Mouse (Mus musculus) cerebellum, adult 8-10 months (tissue): ENCODE measurements at regions not wholly inside any gene's neighbourhood (a gene's known extent, or its start where the extent isn't known, plus 50 kb on each side); places are given as distances from the start of the nearest gene placed in this dataset.

ENCODE experiments used
- DNase-seq: peaks from one replicate; pipeline ENCODE4 v3.0.0; 2022

DNA sequence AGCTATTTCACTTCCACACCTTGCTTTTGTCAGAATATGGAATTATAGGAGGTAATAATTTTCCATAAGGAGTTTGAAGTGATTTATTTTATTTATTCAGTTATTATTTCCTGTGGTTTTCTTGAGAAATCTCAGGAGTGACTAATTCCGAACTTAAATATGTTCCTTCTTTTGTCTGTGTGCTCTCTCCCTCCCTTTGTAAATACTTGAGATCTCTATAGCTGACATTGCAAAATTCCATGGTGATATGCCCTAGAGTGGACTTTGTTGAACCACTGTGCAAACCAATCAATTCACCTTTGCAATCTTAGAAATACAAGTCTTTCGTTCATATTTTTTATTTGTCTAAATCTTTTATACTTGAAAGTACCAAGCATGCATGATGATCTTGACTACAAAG is 478.8 kb upstream of the Gm9747 start:
- DNase-seq: no peak

DNA sequence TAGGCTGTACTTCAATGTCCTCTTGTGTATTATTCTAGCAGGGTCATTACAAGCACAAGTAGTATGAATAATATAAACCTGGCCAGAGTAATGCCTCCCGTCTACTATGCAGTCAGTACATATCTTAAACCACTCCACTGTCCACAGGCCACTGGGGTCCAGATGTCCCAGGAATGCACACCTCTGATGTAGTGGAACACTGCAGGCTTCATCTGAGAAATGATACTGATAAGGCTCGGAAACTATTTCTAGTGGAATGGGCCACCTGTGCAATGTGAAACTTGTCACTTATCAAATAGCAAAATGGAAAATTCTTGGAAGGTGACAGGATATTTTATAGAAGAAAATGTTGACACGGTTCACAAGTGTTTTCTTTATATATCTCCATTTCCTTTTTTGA is 477.6 kb upstream of the Gm9747 start:
- no peak for DNase-seq

DNA sequence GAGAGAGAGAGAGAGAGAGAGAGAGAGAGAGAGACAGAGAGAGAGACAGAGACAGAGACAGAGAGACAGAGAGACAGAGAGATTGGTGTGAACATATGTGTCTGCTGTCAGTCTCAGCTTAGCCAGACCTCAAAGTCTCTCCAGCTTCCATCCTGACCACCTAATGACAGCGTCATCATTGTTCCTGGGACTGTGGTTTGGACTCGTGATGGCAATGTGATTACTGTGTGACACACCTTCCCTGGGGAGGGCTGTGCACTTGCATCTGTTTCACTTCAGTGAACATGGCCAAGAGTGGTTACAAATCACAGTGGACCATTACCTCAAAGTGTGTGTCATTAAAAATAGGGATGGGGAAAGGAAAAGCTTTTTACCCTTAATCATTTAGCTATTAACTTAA is 477.2 kb upstream of the Gm9747 start:
- DNase-seq: no peak

DNA sequence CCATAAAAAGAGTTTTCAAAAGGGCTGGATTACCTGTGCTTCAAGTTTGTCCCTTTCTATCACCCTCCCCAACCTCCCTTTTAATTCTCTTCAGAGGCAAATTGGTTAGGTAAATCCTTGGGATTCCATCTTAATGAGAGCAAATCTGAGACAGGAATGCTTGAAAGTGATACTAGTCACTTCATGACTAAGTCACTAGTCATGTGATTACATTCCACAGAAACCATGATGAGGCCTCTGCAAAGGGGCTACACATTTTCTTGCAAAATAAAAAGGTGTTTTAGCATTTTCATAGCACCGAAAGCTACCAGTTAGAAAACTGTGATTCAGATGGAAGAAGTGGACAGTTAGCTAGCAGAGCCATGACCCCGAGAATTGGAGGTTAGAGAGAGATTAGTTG is 473.0 kb upstream of the Gm9747 start:
- DNase-seq: no peak

DNA sequence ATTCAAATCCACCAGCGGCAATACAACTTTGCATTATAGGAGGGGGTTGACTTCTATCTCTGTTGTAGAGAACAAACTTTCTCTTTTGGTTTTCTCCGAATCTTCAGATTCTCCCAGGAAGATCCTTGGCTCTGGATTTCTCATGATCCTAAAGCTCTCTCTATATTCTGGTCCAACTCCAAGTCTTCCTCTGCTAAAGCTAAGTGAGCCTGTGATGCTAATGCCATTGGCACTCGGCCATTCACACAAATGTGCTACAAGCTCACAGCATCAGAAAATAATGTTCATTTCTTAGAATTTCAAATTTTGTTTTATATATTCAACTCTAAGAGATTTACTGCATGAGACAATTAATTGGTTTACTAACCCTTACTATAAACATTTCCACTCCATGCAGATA is 461.2 kb upstream of the Gm9747 start:
- DNase-seq: no peak

DNA sequence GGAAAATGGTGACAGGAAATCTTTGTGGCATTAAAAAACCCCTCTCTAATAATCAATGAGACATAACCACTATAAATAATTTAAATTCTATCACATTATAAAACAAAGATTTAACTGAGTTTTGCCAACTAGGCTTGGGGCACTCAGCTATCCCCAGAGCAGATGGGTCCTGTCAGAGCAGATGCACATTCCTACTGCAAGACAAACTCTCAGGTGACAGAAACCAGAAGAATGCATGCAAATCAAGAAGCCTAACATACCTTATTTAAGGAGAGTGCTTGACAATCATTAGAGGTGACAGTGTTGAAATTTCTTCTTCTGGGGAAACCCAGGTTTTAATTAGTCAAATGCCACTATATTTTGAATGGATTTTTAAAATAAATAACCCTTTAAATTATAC is 452.3 kb upstream of the Gm9747 start:
- DNase-seq: no peak

DNA sequence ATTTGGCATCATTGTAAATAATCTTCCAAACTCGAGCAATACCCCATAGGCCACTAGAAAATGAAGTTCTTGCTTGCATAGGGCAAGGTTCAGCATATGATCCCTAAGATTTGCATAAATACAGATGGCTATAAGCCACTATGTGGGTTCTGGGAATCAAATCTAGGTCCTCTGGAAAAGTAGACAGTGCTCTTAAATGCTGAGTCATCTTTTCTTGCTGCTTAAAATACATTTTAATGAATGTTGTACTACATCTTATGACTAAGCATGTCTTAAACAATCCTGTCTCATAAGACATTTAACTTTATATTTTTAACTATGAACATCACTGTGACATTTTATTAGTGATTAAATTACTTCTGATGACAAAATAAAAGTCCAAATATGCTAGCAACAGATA is 448.6 kb upstream of the Gm9747 start:
- no peak for DNase-seq

DNA sequence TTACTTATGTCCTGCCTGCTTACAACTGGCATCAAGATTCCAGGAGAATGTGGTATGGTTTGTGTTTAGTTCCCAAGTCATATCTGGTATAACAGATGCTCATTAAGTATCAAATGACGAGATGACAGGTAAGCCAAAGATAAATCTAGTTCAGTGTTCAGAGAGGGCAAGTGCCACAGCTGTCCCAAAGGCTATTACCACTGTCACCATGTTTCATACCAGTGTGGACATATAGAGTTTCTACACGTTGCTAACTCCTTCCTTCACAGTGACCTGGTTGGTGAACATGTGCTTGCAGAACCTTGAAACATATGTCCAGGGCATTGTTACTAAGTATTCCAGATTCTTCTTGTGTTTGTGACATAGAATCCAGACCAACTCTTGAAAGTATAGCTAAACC is 438.1 kb upstream of the Gm9747 start:
- DNase-seq: no peak

DNA sequence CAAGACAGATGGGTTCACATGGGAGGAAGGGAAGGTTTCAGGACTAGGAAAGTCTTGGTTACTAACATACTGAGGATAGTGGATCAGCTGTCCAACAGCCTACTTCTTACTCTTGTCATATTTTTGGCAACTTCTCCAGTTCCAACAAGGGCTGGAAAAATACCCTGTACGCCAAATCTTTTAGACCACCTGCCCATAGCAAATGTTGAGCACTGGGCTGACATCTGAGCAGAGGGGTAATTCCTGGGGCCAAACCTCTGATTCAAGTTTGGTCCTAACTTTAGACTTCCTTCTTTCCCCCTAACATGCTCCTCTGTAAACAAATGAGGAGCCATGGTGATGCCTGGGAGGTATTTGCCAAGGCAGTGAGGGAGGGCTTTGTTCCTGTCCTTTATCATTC is 437.5 kb upstream of the Gm9747 start:
- DNase-seq: no peak

DNA sequence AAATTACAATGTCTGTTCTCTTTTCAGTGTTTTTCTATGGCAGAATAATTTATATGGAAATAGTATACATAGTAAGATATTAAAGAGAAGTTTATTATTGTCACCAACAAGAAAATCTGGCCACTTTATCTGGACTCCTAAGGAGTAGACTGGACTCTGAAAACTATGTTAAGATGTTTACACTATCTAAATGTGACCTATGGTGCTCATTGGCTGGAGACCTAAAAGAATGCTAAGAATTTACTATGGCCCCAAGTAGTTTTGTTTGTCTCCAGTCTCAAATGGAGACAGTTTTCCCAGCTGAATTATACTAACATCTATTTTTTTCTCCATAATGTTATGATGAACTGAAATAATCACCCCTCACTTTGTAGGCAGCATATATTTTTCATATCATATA is 421.3 kb upstream of the Gm9747 start:
- no peak for DNase-seq

DNA sequence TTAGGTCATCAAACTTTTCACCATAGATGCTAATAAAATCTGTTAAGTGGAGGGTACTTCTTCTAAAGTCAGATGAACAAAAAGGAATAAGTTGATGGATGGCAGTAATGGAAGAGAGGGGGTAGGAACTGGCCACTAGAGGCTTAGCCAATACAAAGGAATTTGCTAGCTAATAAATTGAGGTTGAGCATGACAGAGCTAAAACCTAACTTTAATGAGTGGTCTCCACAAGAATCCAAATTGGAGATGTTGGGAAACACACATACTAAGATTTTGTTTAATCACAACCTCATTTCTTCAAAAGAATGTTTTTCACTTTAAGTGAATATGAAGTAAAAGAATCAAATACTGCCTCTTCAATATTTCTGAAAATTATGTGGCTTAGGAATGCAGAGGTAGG is 414.0 kb upstream of the Gm9747 start:
- no peak for DNase-seq

DNA sequence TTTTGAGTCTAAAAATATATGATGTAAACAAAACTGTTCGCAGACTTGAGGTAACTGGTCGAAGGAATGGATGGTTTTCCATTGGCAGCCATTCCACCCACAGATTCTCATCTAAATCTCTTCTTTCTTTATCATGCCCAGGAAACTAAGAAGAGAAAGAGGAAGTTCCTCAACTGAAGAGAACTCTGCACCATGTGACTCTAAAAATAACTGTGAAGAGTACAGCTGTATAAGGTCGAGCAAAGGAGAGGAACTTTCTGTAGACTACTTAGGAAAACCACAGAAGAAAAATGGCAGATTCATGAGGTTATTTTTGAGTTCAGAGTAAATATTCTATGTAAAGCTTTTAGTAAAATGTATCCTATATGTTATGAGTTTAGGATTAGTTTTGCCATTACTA is 390.9 kb upstream of the Gm9747 start:
- DNase-seq: no peak

DNA sequence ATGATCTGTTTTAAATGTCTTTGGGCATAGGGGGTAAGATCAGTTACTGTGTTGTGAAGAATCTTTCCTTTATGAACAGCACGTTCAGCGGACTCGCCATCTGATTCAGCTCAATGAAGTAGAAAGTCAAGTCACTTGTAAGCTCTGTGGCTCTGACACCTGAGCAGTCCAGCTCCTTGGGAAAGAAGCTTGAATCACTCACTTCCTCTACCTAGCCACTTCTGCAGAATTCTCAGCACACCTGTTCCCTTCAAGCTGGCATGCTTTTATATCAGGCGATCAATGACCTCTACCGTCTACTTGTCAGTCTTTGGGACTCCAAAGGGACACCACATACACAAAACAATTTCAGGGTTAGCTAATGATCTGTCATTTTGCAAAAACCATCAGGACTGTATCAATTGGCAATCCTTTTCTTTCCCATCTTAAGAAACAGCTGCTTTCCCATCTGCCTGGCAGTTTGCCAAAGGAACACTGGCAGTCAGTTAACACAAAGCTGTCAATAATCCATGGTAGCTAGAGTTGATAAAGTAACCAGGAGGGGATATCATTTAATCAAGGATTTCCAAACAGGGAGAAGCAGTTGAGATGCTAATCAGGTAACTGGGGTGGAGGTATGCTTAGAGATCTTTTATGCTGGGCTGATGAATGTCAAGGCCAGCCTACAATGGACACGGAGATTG is 382.3 kb upstream of the Gm9747 start:
- DNase-seq: no peak

DNA sequence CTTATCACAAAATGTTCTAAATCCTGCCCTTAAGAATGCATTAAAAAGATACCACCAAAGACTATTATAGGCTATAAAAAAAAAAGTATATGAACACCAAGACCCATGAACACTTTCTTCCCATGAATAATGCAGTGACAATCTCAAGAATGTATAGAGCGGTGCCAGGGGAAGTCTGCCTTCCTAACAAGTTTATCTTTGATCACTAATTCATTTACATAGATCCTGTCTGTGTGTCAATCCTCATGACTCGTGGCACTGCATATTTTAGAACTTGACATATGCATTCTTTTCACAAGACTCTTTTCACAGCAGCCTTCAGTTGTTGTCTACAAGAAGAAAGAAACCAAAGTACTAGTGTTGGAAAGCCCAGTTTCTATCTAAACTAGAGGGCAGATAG is 373.4 kb upstream of the Gm9747 start:
- no peak for DNase-seq

DNA sequence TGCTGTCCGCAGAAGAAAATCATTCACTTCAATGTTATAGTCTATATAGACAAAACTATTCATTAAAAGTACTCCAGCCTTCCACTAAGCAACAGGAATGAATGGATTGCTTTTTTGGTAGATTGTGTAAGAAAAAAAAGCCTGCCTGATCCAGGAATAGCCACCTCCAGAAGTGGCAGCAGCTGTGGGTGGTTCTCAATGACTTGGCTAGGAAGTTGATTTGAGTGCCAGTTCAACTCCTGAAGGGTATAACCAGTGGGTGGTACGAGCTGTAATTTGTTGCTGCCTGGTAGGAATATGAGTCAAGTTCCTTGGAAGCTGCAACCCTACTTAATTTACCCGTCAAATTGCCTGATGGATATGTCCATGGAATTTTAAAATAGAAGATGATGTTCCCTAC is 368.3 kb upstream of the Gm9747 start:
- no peak for DNase-seq

DNA sequence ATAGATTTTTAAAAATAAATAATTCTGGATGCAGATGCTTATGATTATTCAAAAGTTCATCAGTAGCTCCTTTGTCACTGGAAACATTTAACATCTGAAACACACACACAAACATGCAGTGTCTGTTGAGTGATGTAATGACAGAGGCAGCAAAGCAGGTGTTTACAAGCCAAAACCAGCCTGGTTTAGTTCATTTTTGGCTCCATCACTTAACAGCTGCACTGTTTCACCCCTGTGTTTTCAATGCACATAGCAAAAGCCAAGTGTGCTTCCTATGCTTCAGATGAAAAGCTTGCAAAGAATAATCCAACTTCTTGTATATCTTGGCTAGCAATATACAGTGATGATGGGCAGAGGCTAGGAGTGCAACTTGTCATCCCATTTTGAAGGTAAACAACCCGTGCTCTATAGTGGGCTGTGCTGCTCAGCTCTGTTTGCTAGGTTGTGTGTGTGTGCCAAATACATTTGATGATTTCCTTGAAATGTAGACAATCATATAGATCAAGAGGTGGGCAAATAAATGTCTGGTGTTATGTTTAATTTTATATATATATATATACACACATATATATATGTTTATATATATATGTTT is 345.9 kb upstream of the Gm9747 start:
- DNase-seq: no peak

DNA sequence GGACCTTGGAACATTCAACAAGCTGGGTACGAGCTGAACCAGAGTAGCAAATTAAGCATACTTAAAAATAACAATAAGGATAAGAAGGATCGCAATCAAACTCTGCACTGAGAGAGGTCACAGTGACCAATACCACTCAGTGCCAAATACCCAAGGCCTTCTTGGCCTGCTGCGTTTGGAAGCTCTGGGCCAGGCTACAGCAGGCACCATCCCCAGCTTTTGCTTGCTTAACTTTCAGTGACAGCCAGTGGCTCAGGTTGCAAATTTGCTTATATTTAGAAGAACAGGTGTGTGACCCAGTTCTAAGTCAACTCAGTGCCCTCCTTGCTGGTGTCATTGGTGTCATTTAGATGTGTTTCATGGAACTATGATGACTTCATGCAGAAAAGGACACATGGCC is 335.7 kb upstream of the Gm9747 start:
- no peak for DNase-seq

DNA sequence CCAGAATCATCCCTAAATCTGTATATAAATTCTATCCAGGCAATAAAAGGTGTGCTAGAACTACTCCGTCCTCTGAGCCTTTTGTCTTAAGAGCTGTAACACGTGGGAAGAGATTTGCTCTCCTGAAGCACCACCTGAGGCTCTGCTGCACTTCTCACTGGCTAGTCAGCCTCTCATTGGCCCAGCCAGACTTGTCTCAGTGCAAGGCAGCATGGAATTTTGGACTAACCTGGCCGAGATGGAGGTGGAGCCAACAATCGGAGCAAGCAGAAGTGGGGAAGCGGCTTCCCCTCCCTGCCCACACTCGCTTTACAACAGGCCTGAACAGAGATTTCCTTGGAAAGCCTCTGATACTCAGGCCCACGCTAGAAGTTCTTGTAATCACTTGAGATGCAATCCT is 332.1 kb upstream of the Gm9747 start:
- no peak for DNase-seq

DNA sequence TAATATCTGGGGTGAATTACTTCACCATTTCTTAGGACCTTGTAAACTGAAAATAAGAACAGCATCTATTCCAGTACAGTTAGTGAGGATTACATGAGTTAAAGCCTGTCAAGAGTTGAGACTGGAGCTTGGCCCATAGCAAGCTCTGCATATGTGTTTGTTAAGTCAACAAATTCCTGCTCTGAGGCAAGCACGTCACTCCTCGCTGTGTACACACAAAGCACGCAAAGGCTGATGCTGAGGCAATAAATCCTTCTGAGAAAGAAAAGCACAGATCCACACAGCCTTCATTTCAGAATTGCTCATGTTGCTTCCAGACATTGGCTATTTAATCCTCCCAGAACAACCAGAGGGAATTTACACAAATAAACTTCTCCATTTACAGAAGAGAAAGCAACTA is 328.9 kb upstream of the Gm9747 start:
- no peak for DNase-seq

DNA sequence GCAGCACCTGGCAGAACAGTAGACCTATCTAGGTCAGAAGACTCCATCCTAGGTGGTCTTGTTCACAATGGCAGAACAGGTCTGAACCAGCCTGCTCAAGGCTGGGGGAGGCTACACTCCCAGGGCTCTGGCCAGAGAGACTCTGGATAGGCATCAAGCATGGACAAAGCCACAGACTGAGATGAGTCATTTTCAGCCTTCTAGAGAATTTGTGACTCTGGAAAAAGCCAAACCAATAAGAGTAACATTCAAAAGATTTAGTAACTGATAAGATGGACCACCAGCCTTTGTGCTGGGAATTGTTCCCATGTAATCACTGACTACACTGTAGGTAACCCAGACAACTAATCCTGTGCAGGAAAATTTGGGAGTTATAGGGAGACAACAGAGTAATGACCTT is 320.3 kb upstream of the Gm9747 start:
- DNase-seq: no peak

DNA sequence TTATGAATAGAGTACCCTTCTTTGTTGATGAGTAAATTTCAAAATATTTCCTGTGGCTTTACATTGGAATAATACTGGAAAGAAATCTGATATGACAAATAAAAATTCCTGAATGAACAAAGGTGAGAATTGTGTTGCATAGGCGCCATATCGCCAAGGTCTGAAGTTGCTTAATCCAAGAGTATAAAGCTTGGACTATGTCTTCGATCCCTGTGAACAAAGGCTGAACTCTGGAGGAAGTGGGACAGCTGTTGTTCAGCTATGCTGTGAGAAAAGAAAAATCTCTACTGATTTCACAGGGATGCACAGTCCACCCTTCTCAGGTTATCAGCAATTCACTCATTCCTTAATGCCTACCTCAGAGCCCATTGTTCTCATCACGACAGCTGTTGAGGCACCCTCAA is 319.3 kb upstream of the Gm9747 start:
- DNase-seq: no peak

DNA sequence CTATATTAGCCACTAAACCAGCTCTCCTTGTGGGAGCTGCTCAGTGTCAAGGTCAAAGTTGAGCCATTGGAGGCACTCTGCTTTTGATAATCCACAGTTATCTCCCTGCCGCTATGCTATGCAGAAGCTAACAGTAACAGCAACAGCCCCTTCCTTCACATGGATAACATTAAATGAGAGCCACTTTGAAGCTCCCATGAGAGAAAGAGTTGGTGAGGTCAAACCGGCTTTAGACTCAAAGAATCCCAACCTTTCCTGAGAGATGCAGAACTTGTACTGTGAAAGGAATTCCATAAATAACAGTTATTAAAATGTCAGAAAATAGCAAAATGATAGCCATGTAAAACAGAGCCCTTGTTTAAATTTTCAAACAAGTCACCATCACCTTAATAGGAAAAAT is 316.1 kb upstream of the Gm9747 start:
- DNase-seq: no peak

DNA sequence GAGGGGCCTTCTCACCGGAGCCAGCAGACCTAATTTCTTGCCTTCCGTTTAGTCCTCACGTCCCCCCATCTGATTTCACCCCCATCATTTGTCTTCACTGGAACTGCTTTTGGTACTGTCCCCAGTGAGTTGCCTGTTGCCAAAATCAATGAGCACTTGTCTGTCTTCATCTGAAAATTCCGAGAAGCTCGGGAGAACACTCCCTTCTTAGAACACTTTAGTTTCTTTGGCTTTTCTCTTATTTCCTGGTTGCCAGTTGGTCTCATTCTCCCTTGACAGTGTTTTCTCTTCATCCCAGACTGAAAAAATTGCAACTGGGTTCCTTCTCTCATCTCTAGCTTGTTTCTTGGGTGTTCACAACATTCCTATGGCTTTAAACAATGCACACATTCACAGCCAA is 305.2 kb upstream of the Gm9747 start:
- DNase-seq: no peak

DNA sequence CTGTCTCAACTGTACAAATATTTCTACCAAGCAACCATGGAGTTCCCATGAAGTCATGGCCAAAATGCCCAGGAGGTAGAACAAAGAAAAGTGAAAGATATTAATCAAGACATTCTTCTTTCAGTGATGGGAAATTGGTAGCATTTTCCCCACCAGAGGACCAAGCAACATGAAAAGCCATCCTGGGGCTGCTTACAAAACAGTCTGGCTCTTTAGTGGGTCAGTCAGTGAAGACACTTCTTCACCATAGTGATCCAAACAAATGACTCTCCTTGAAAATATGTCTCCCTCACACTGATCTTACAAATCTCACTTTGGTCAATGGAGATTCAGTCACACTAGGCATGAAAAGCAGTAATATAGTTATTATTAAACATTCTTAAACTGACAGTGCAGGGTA is 299.8 kb upstream of the Gm9747 start:
- no peak for DNase-seq

DNA sequence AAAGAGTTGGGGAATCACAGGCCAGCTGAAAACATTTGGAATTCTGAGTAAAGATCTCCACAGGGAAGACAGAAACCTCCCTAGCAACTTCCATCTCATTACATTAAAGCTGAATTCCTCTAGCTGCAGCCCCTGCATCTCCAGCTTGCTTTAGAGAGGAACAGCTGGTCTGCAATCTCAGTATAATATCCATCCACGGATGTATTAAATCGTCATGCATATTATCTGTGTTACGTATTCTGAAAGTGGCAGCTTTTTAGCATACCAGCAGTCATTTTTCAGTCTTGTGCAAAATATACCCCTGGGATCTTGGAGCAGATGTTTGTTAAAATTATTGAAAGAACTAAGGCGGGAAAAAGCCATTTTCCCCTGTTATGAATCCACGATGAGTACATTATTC is 287.7 kb upstream of the Gm9747 start:
- no peak for DNase-seq

DNA sequence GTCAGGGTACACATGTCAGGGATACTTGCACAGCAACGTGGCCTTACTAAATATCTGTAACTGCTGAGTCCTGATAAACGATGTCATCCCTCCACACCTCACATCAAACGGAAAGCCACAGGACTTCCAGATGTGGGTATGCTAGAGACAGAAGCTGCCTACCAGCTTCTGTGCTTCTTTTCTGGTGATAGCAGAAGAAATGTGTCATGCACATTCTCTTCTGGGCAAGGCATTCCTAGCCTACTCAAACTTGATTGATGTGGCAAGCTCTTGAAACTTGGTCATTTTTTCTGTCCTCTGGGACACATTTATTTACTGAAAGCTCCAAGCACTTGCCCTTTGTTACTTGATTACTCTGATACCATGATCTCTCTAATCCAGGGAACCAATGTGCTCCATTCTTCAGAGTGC is 282.8 kb upstream of the Gm9747 start:
- no peak for DNase-seq
